Mouse (Mus musculus): Measurements from ENCODE around the gene Cacna1c.

GRCm38 (mm10) chr6:119058461-119058860 is 137.8 kb downstream of the Cacna1c start:
- TF ChIP-seq CTCF (IDR thresholded peaks at IDR 0.05) (no peak), EP300 (IDR thresholded peaks at IDR 0.05) (no peak)

Data from lung, postnatal 0 days (tissue).